In the genomic region with DNA sequence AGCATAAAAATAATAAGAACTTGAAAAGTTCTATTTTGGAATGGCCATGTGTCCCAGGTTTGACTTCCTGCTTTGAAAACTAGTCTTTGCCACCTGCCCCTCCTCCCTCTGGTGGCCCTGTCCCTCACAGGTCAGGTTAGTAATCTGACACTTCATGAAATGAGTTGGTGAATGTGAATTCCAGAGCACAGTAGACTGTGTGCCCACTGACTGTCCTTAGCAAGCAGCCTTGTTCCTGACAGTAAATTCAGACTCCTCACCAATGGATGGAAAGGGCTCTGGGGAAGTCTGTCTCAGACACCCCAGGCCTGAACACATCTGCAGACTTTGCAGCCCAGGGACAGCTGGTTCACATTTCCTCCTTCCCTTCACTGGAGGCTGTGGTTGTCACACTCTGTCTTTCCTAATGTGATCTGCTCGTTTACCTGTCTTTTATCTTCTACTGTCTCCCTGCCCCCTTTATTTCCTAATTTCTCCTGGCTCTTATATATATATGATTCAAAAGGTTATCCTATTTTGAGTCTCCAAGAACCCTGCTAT, we compare ENCODE assay signal across 24 mouse cellular contexts. TPM values are rescaled to one million over a fixed set of nuclear protein-coding genes. Genes with fewer than 3 reads are reported as not detected.
DNase-seq lines count a peak whose midpoint lies in the region; ATAC-seq lines count a peak whose summit lies in the region.
"Had no signal": no experiment of that assay in that cellular context is flagged by ENCODE, and none has a peak within 500 bp of the region (broad histone marks: within the 10 kb centered on the region; RNA-seq: fewer than 3 reads in every experiment).

No protein-coding gene starts in this region.

- H3K4me1 ChIP-seq in lung, embryonic 16.5 days (replicated peaks; ENCODE audit: control insufficient read depth, insufficient read depth, low read length), result no peaks in the 10 kb centered on the region
- H3K4me1 ChIP-seq in embryonic facial prominence, embryonic 11.5 days (ENCODE audit: control insufficient read depth, insufficient read depth, low read length), result no peaks in the 10 kb centered on the region; the same call in 1 of the 2 replicates
- H3K4me1 ChIP-seq in limb, embryonic 12.5 days (replicated peaks), result peaks cover 39% of the 10 kb centered on the region
- H3K4me1 ChIP-seq: heart, embryonic 15.5 days; intestine, embryonic 15.5 days; liver, embryonic 15.5 days had no signal

- H3K4me2 ChIP-seq in lung, embryonic 16.5 days (ENCODE audit: low read depth, low read length), result no peak overlapping the region
- H3K4me2 ChIP-seq in embryonic facial prominence, embryonic 11.5 days (ENCODE audit: low read depth, low read length), result no peak overlapping the region
- 0 out of 2 replicates have a peak overlapping the region, but pooled peaks have one; percentile 15 for H3K4me2 ChIP-seq in limb, embryonic 12.5 days
- H3K4me2 ChIP-seq: heart, embryonic 15.5 days; intestine, embryonic 15.5 days; liver, embryonic 15.5 days; midbrain, embryonic 13.5 days had no signal

- no peak overlapping the region for H3K9ac ChIP-seq in lung, embryonic 16.5 days (ENCODE audit: low read length)
- H3K9ac ChIP-seq in embryonic facial prominence, embryonic 11.5 days (replicated peaks; ENCODE audit: low read length), result no peak overlapping the region
- no peak overlapping the region for H3K9ac ChIP-seq in limb, embryonic 12.5 days (replicated peaks)
- H3K9ac ChIP-seq: heart, embryonic 15.5 days; intestine, embryonic 15.5 days; liver, embryonic 15.5 days; midbrain, embryonic 13.5 days had no signal

- no peak overlapping the region for H3K27ac ChIP-seq in lung, embryonic 16.5 days (ENCODE audit: low read length)
- no peak overlapping the region for H3K27ac ChIP-seq in embryonic facial prominence, embryonic 11.5 days (replicated peaks; ENCODE audit: low read depth, low read length)
- H3K27ac ChIP-seq in limb, embryonic 12.5 days, result peak overlapping the region; percentile 73
- H3K27ac ChIP-seq: heart, embryonic 15.5 days; intestine, embryonic 15.5 days; left cerebral cortex, adult 2 months; liver, embryonic 15.5 days; midbrain, embryonic 13.5 days; stomach, postnatal 0 days had no signal

- no peaks in the 10 kb centered on the region for H3K36me3 ChIP-seq in lung, embryonic 16.5 days (ENCODE audit: control insufficient read depth, insufficient read depth, low read length)
- H3K36me3 ChIP-seq in embryonic facial prominence, embryonic 11.5 days (replicated peaks; ENCODE audit: control insufficient read depth, insufficient read depth, low read depth, low read length), result no peaks in the 10 kb centered on the region
- H3K36me3 ChIP-seq in limb, embryonic 12.5 days, result no peaks in the 10 kb centered on the region
- H3K36me3 ChIP-seq: heart, embryonic 15.5 days; intestine, embryonic 15.5 days; liver, embryonic 15.5 days; midbrain, embryonic 13.5 days had no signal

- no peak overlapping the region for H3K4me3 ChIP-seq in lung, embryonic 16.5 days (ENCODE audit: low read length)
- no peak overlapping the region for H3K4me3 ChIP-seq in embryonic facial prominence, embryonic 11.5 days (ENCODE audit: low read depth, low read length)
- H3K4me3 ChIP-seq in limb, embryonic 12.5 days (replicated peaks), result no peak overlapping the region
- H3K4me3 ChIP-seq: heart, embryonic 15.5 days; intestine, embryonic 15.5 days; left cerebral cortex, adult 2 months; liver, embryonic 15.5 days; midbrain, embryonic 13.5 days had no signal

- intact Hi-C loops in left cerebral cortex, postnatal 4 days (cut with DNase I), result no loop called here
- intact Hi-C loops in heart, postnatal 36 days (cut with DNase I), result no loop called here
- intact Hi-C loops in heart, postnatal 25 days (cut with DNase I), result no loop called here

- H3K27me3 ChIP-seq in lung, embryonic 16.5 days (ENCODE audit: control insufficient read depth, insufficient read depth, low read depth, low read length), result no peaks in the 10 kb centered on the region
- H3K27me3 ChIP-seq in embryonic facial prominence, embryonic 11.5 days (ENCODE audit: control insufficient read depth, insufficient read depth, low read length), result no peaks in the 10 kb centered on the region
- 0 out of 2 replicates have a peak, but pooled peaks cover 6% of the 10 kb centered on the region for H3K27me3 ChIP-seq in limb, embryonic 12.5 days
- H3K27me3 ChIP-seq: heart, embryonic 15.5 days; intestine, embryonic 15.5 days; liver, embryonic 15.5 days had no signal

- H3K9me3 ChIP-seq in lung, embryonic 16.5 days (ENCODE audit: control insufficient read depth, low read length), result no peaks in the 10 kb centered on the region
- H3K9me3 ChIP-seq in embryonic facial prominence, embryonic 11.5 days (replicated peaks; ENCODE audit: control insufficient read depth, low read length), result no peaks in the 10 kb centered on the region
- H3K9me3 ChIP-seq in limb, embryonic 12.5 days, result no peaks in the 10 kb centered on the region
- H3K9me3 ChIP-seq: heart, embryonic 15.5 days; intestine, embryonic 15.5 days; liver, embryonic 15.5 days; midbrain, embryonic 13.5 days had no signal

- no peak for DNase-seq in lung, postnatal 10 days
- peak; percentile 61 for DNase-seq in embryonic facial prominence, embryonic 11.5 days (ENCODE audit: low spot score)
- no peak for DNase-seq in left cerebral cortex, postnatal 4 days
- DNase-seq in heart, postnatal 36 days, result no peak
- no peak for DNase-seq in heart, postnatal 25 days (ENCODE audit: low spot score)
- DNase-seq: adrenal gland, postnatal 36 days; cerebellum, adult 9-10 months; gastrocnemius, postnatal 25 days; kidney, adult 9 months; right cerebral cortex, postnatal 14 days had no signal

- 3% methylated on average over 1 of the region's 1 CpGs for WGBS in lung, embryonic 16.5 days
- 24% methylated on average over 1 of the region's 1 CpGs for WGBS in embryonic facial prominence, embryonic 11.5 days
- WGBS in limb, embryonic 12.5 days, result 0% methylated on average over 1 of the region's 1 CpGs

- peak; percentile 20; the same call in 1 of the 2 replicates for ATAC-seq in lung, embryonic 16.5 days (ENCODE audit: low read depth)
- 0 out of 2 replicates have a peak, but pooled peaks have one; percentile 36 for ATAC-seq in embryonic facial prominence, embryonic 11.5 days (replicated peaks; ENCODE audit: insufficient number of reproducible peaks, low FRiP score, low TSS enrichment, low read depth)
- ATAC-seq in limb, embryonic 12.5 days (ENCODE audit: insufficient number of reproducible peaks, insufficient read depth, low FRiP score, low TSS enrichment, low read depth), result peak; percentile 76
- ATAC-seq: forebrain, embryonic 16.5 days; hindbrain, embryonic 16.5 days; intestine, embryonic 15.5 days; lung, postnatal 0 days; midbrain, embryonic 13.5 days had no signal

RNA-seq across cellular contexts. Expression of a gene that starts 49.6 kb away (rescaled TPM):
- polyA plus RNA-seq in lung, embryonic 16.5 days (2015; fragmentation: Nextera tagmentation; extraction: Ambion mirVana), result 1.7 and 3.6 TPM in 2 replicates
- 5.1 and 5.4 TPM in 2 replicates for polyA plus RNA-seq in embryonic facial prominence, embryonic 11.5 days (2014; fragmentation: Nextera tagmentation; extraction: Ambion mirVana)
- polyA plus RNA-seq in limb, embryonic 12.5 days (2016; fragmentation: Nextera tagmentation; extraction: Ambion mirVana), result 4.1 and 4.2 TPM in 2 replicates
- total RNA-seq in left cerebral cortex, postnatal 4 days (2021), result 1 to 10 TPM; 7.3 to 8.1 TPM
- 1 to 10 TPM; 3.1 to 7.0 TPM for total RNA-seq in heart, postnatal 36 days (2021)
- 1 to 10 TPM; 1.3 to 3.4 TPM for total RNA-seq in heart, postnatal 25 days (2021)
- total RNA-seq: hematopoietic stem cell, adult 5-6 weeks; megakaryocyte, adult 5-6 weeks; monocyte, adult 5-6 weeks had no signal

Comparison
In these comparisons a context has a peak if more than half of its experiments do, and no peak if none do; other contexts are left out.
1. ATAC-seq: peak in every context shown above with its lines; median percentile 76 in limb, embryonic 12.5 days; 36 in embryonic facial prominence, embryonic 11.5 days; 20 in lung, embryonic 16.5 days.